Mouse (Mus musculus) megakaryocyte, embryonic 14.5 days (primary cell): ENCODE data around the gene Gm10260. TPM values are rescaled to one million over a fixed set of nuclear protein-coding genes. Genes with fewer than 3 reads are reported as not detected.

ENCODE experiments used
- H3K27me3 ChIP-seq: replicated peaks from 2 replicates; pipeline ENCODE3; 2012; ENCODE audit warnings: inconsistent platforms
- H3K36me3 ChIP-seq: replicated peaks from 2 replicates; pipeline ENCODE3; 2012; ENCODE audit warnings: low read length, inconsistent platforms, mixed read lengths
- H3K4me1 ChIP-seq: 2 replicates; pipeline ENCODE4 v1.6.1; 2012; ENCODE audit warnings: inconsistent platforms
- H3K4me3 ChIP-seq: replicated peaks from 2 replicates; pipeline ENCODE3; 2012; ENCODE audit warnings: moderate library complexity, mild to moderate bottlenecking, inconsistent platforms
- H3K9me3 ChIP-seq: 2 replicates; pipeline ENCODE4 v1.6.1; 2012; ENCODE audit warnings: inconsistent platforms
- FLI1 ChIP-seq: IDR thresholded peaks from 2 replicates; pipeline ENCODE4 v1.6.1; 2012; ENCODE audit warnings: low read length, inconsistent platforms, mixed read lengths
- GATA1 ChIP-seq: IDR thresholded peaks from 3 replicates; pipeline ENCODE4 v1.6.1; 2012; ENCODE audit warnings: mixed read lengths, low read length, inconsistent platforms, borderline replicate concordance
- polyA plus RNA-seq: library from polyadenylated mRNA; stranded (reverse); fragments of >175 nt; gene quantifications from 2 replicates; pipeline ENCODE4 v1.2.3, GENCODE M21; 2012; ENCODE audit warnings: low replicate concordance; ENCODE audit not compliant: insufficient read depth

Gm10260 gene
- polyA plus RNA-seq, 1 experiment, result 1,157 TPM

GRCm38 (mm10) chr13:97774740-97775425 is 14.5 kb upstream of the Gm10260 start:
- Histone ChIP-seq H3K4me3 (peak overlapping the region; percentile 25), H3K27me3 (peaks cover 2% of the 10 kb centered on the region), H3K4me1 (peaks cover 36% of the 10 kb centered on the region), H3K9me3 (peaks cover 9% of the 10 kb centered on the region), H3K36me3 (no peaks in the 10 kb centered on the region)
- no peak for TF ChIP-seq GATA1
- TF ChIP-seq FLI1, result no peak

DNA sequence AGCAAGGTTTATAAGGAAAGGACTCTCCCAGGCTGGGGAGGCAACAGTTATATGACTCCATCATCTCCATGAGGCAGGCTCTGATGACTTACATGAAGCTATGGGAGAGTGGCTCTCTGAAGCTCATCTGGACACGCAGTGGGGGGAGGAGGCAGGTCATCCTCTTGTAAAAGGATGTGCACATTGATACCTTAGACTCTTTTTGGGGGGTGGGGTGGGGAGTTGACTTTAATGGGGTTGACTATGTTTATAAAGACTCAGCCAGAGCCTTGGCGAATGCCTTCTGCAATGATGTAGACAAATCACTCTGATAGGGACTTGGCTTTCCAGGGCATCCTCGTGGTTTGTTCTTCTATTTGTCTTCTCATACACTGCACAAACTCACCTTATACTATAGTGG is 8.8 kb upstream of the Gm10260 start:
- no peaks in the 10 kb centered on the region for H3K27me3 ChIP-seq
- H3K4me1 ChIP-seq, result peaks cover 9% of the 10 kb centered on the region
- H3K9me3 ChIP-seq, result peaks cover 12% of the 10 kb centered on the region
- TF ChIP-seq FLI1, result no peak
- no peak for TF ChIP-seq GATA1
- no peak overlapping the region for H3K4me3 ChIP-seq
- H3K36me3 ChIP-seq, result no peaks in the 10 kb centered on the region

- peaks cover 9% of the 10 kb centered on the region for H3K4me1 ChIP-seq
- no peaks in the 10 kb centered on the region for H3K36me3 ChIP-seq
- H3K9me3 ChIP-seq, result peaks cover 12% of the 10 kb centered on the region
- H3K27me3 ChIP-seq, result no peaks in the 10 kb centered on the region
- TF ChIP-seq FLI1 (no peak), GATA1 (no peak)
- no peak overlapping the region for H3K4me3 ChIP-seq
These were observed 8.4 kb upstream of the Gm10260 start for GRCm38 (mm10) chr13:97768803-97769202.

DNA sequence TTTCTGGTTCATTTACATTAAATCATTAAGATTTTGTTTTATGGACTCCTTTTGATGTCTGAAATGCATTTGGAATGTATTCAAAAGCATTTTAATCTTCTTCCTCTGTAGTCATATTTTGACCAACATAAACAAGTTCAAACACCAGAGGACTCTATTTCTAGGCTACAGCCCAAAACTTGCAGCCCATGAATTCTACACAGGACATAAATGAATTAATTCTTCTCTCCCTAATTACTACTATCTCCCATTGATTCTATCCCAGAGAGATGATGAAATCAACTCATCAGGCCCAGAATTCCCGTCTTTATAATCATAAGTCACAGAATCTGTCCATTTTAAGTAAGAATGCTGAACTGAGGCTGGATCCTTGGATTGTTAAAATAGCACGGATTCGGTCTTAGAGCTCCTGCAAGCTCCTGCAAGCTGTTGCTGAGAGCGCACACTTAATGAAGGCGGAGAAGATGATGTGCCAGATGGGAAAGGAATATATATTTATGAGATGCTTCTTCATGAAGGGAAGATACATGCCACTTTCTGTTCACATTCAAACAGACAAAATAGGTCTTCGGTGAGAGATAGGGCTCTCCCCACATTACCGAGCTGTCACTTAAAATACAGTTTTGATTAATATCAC is 7.7 kb upstream of the Gm10260 start:
- peaks cover 8% of the 10 kb centered on the region for H3K4me1 ChIP-seq
- H3K36me3 ChIP-seq, result no peaks in the 10 kb centered on the region
- H3K27me3 ChIP-seq, result no peaks in the 10 kb centered on the region
- no peak for TF ChIP-seq FLI1
- no peak for TF ChIP-seq GATA1
- H3K9me3 ChIP-seq, result peaks cover 9% of the 10 kb centered on the region
- H3K4me3 ChIP-seq, result no peak overlapping the region

DNA sequence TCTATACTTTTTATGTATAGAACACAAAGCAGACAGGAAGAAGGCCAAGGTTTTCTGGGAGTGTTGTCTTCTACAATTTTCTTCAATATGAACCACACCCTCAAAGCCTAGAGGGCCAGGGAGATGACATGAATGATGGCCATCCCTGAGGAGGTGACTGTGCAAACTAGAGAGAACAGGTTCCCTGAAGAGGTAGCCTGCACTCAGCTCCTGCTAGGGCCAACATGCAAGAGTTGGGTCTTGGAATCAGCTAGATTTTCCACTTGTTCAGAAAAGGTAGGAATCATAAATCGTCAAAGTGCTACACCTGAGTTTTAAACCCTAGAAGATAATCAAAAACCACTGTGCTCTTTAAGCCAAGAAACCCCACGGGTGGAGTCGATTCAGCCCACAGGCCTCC is 6.2 kb upstream of the Gm10260 start:
- no peak overlapping the region for H3K4me3 ChIP-seq
- no peaks in the 10 kb centered on the region for H3K36me3 ChIP-seq
- peaks cover 4% of the 10 kb centered on the region; the same call in 1 of the 2 replicates for H3K4me1 ChIP-seq
- no peaks in the 10 kb centered on the region for H3K27me3 ChIP-seq
- TF ChIP-seq FLI1, result no peak
- H3K9me3 ChIP-seq, result peaks cover 10% of the 10 kb centered on the region

DNA sequence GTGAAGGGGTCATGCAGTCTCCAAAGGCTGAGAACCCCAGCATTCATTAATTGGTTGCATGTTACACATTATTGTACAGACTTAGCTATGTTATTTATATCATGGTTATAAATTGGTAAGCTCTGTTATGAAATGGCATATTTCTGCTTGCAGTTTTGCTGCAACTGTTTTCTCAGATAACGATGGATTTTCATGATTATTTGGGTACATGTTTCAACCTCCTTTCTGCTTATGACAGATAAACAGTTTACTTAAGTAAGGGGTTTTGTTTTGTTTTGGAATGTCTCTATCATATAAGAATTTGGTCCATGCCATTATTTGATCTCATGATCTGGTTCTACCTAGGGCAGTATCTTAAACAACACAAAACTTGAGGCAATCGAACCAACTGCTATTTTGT is 5.5 kb upstream of the Gm10260 start:
- no peak overlapping the region for H3K4me3 ChIP-seq
- TF ChIP-seq FLI1 (no peak), GATA1 (no peak)
- H3K4me1 ChIP-seq, result peaks cover 4% of the 10 kb centered on the region; the same call in 1 of the 2 replicates
- no peaks in the 10 kb centered on the region for H3K27me3 ChIP-seq
- no peaks in the 10 kb centered on the region for H3K36me3 ChIP-seq
- peaks cover 16% of the 10 kb centered on the region for H3K9me3 ChIP-seq

GRCm38 (mm10) chr13:97764067-97764466 is 3.6 kb upstream of the Gm10260 start:
- no peak overlapping the region for H3K4me3 ChIP-seq
- peaks cover 17% of the 10 kb centered on the region for H3K9me3 ChIP-seq
- H3K36me3 ChIP-seq, result no peaks in the 10 kb centered on the region
- TF ChIP-seq FLI1 (no peak), GATA1 (no peak)
- no peaks in the 10 kb centered on the region for H3K27me3 ChIP-seq
- H3K4me1 ChIP-seq, result peaks cover 4% of the 10 kb centered on the region; the same call in 1 of the 2 replicates

GRCm38 (mm10) chr13:97763436-97763835 is 3.0 kb upstream of the Gm10260 start:
- H3K4me1 ChIP-seq, result peaks cover 4% of the 10 kb centered on the region; the same call in 1 of the 2 replicates
- H3K9me3 ChIP-seq, result peaks cover 17% of the 10 kb centered on the region
- H3K4me3 ChIP-seq, result no peak overlapping the region
- TF ChIP-seq FLI1, result no peak
- no peak for TF ChIP-seq GATA1
- no peaks in the 10 kb centered on the region for H3K36me3 ChIP-seq
- H3K27me3 ChIP-seq, result no peaks in the 10 kb centered on the region

DNA sequence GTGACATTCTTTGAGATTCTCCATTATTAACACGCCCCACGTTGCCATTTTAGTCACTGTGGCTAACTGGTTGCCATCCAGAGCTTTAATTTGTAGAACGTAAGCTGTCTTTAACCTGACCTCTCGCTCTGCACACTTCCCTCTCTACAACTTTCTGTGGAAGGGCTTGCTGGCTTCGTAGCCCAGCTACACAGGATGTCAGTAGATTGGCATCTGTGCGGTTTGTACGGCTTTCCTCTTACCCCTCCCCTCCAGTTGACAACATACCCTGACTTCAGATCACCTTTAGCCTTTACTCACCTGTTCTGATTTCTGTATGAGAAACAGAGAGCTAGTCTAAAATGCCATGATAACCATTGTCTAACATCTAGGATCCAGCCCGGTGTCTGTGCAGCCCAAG is 1.7 kb upstream of the Gm10260 start:
- H3K36me3 ChIP-seq, result no peaks in the 10 kb centered on the region
- H3K4me1 ChIP-seq, result peaks cover 4% of the 10 kb centered on the region; the same call in 1 of the 2 replicates
- no peak overlapping the region for H3K4me3 ChIP-seq
- no peaks in the 10 kb centered on the region for H3K27me3 ChIP-seq
- TF ChIP-seq FLI1, result no peak
- no peak for TF ChIP-seq GATA1
- H3K9me3 ChIP-seq, result peaks cover 17% of the 10 kb centered on the region

DNA sequence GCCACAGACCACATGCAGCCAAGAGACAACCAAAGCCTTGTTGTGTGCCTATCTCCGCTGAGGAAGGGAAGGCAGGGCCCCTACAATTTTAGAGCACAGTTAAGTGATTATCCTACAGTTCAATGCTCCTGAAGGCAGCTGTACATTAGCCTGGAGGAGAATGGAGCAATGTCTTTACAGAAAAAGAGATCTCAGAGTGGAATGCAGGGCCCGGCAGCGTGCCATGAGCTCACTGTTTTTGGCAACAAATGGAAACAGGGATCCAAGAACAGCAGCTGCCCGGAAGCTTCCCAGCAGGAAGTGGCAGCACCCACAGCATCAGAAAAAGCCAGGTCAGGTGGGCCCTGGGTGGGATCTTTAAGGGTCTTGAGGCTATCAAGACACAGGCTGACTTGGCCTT is 3.4 kb downstream of the Gm10260 start:
- Histone ChIP-seq H3K36me3 (no peaks in the 10 kb centered on the region), H3K4me1 (no peaks in the 10 kb centered on the region), H3K4me3 (no peak overlapping the region), H3K9me3 (peaks cover 11% of the 10 kb centered on the region), H3K27me3 (no peaks in the 10 kb centered on the region)
- no peak for TF ChIP-seq FLI1
- TF ChIP-seq GATA1, result no peak
